Mouse (Mus musculus): ENCODE measurements around the gene Als2. TPM values are rescaled to one million over a fixed set of nuclear protein-coding genes. Genes with fewer than 3 reads are reported as not detected.

Als2 gene
- polyA plus RNA-seq, 1 experiment = 9.4 TPM

DNA sequence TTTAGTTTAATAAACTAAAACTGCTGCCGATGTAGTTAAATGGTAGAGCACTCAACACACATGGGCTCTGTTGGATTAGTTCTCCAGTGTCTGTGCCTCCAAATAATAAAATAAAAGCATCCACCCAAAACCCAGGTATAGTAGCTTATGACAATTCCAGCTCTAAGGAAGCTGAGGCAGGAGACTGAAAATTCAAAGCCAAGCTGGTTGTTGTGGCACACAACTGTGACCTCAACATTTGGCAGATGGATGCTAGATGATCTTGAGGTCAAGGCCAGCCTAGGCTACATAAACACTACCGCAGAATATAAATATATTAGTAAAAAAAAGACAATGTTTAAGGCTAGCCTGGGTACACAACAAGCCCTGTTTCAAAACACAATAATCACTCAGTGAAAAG, 15.4 kb downstream of the Als2 start:
- Histone ChIP-seq H3K4me3 (ENCODE audit: insufficient read depth, poor library complexity, severe bottlenecking) (no peak overlapping the region), H3K27me3 (ENCODE audit: control insufficient read depth, insufficient read depth, insufficient read length) (no peaks in the 10 kb centered on the region), H3K36me3 (ENCODE audit: control insufficient read depth, insufficient read depth) (no peaks in the 10 kb centered on the region), H3K79me3 (ENCODE audit: low read depth) (peaks cover 1% of the 10 kb centered on the region), H3K79me2 (ENCODE audit: control insufficient read depth, insufficient read depth) (no peaks in the 10 kb centered on the region), H3ac (ENCODE audit: control insufficient read depth, insufficient read length, low read depth) (no peak overlapping the region)
- TF ChIP-seq MYOD1 (IDR thresholded peaks at IDR 0.05; ENCODE audit: control insufficient read depth, insufficient read length, low read depth) = no peak
- no peak for TF ChIP-seq CEBPB (IDR thresholded peaks at IDR 0.05; ENCODE audit: low read depth)
- no peak for TF ChIP-seq USF1 (IDR thresholded peaks at IDR 0.05; ENCODE audit: low read depth)
- no peak for TF ChIP-seq CTCF (IDR thresholded peaks at IDR 0.05; ENCODE audit: control insufficient read depth, insufficient read depth, insufficient read length)
- TF ChIP-seq MYOG (IDR thresholded peaks at IDR 0.05; ENCODE audit: control insufficient read depth, extremely low read depth, insufficient read length) = no peak
- TF ChIP-seq MAX (IDR thresholded peaks at IDR 0.05) = no peak
- TF ChIP-seq FOSL1 (IDR thresholded peaks at IDR 0.05; ENCODE audit: insufficient read depth, low read length, poor library complexity, severe bottlenecking) = no peak

- no peaks in the 10 kb centered on the region for H3K36me3 ChIP-seq (ENCODE audit: control insufficient read depth, insufficient read depth)
- TF ChIP-seq USF1 (IDR thresholded peaks at IDR 0.05; ENCODE audit: low read depth) (no peak), MYOD1 (IDR thresholded peaks at IDR 0.05; ENCODE audit: control insufficient read depth, insufficient read length, low read depth) (no peak), CEBPB (IDR thresholded peaks at IDR 0.05; ENCODE audit: low read depth) (no peak), MAX (IDR thresholded peaks at IDR 0.05) (no peak), CTCF (IDR thresholded peaks at IDR 0.05; ENCODE audit: control insufficient read depth, insufficient read depth, insufficient read length) (no peak), FOSL1 (IDR thresholded peaks at IDR 0.05; ENCODE audit: insufficient read depth, low read length, poor library complexity, severe bottlenecking) (no peak), MYOG (IDR thresholded peaks at IDR 0.05; ENCODE audit: control insufficient read depth, extremely low read depth, insufficient read length) (no peak)
Observed at GRCm38 (mm10) chr1:59220371-59220770, 16.7 kb downstream of the Als2 start.

DNA sequence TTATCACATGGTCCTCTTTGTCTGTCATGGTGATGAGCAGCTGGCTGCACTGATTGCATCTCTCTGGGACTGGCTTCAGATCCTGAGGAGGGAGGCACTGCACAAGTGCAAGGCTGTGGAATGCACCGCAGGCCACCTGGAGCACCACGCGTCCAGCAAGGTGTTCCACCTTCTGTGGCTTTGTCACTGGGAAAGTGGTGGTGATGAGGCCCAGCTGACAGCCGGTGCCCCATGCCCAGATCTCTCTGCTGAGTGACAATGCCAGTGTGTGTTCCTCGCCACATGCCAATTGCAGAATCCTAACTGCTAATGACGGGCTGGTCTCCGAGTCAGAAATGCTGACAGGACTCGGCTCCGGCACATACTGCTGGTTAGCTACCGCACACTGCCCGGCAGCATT, 21.6 kb downstream of the Als2 start:
- Histone ChIP-seq H3K79me2 (ENCODE audit: control insufficient read depth, insufficient read depth) (no peaks in the 10 kb centered on the region), H3K4me3 (ENCODE audit: insufficient read depth, poor library complexity, severe bottlenecking) (no peak overlapping the region), H3K79me3 (ENCODE audit: low read depth) (no peaks in the 10 kb centered on the region), H3ac (ENCODE audit: control insufficient read depth, insufficient read length, low read depth) (no peak overlapping the region), H3K27me3 (ENCODE audit: control insufficient read depth, insufficient read depth, insufficient read length) (no peaks in the 10 kb centered on the region), H3K36me3 (ENCODE audit: control insufficient read depth, insufficient read depth) (no peaks in the 10 kb centered on the region)
- no peak for TF ChIP-seq FOSL1 (IDR thresholded peaks at IDR 0.05; ENCODE audit: insufficient read depth, low read length, poor library complexity, severe bottlenecking)
- TF ChIP-seq CEBPB (IDR thresholded peaks at IDR 0.05; ENCODE audit: low read depth) = no peak
- no peak for TF ChIP-seq USF1 (IDR thresholded peaks at IDR 0.05; ENCODE audit: low read depth)
- no peak for TF ChIP-seq MYOD1 (IDR thresholded peaks at IDR 0.05; ENCODE audit: control insufficient read depth, insufficient read length, low read depth)
- TF ChIP-seq CTCF (IDR thresholded peaks at IDR 0.05; ENCODE audit: control insufficient read depth, insufficient read depth, insufficient read length) = no peak

More at GRCm38 (mm10) chr1:59220371-59220770, 16.7 kb downstream of the Als2 start:
- H3K27me3 ChIP-seq (ENCODE audit: control insufficient read depth, insufficient read depth, insufficient read length) = no peaks in the 10 kb centered on the region
- H3K79me2 ChIP-seq (ENCODE audit: control insufficient read depth, insufficient read depth) = no peaks in the 10 kb centered on the region
- H3ac ChIP-seq (ENCODE audit: control insufficient read depth, insufficient read length, low read depth) = no peak overlapping the region
- H3K79me3 ChIP-seq (ENCODE audit: low read depth) = peaks cover 1% of the 10 kb centered on the region
- H3K4me3 ChIP-seq (ENCODE audit: insufficient read depth, poor library complexity, severe bottlenecking) = no peak overlapping the region

- Histone ChIP-seq H3K27me3 (ENCODE audit: control insufficient read depth, insufficient read depth, insufficient read length) (no peaks in the 10 kb centered on the region), H3K36me3 (ENCODE audit: control insufficient read depth, insufficient read depth) (no peaks in the 10 kb centered on the region), H3K4me3 (ENCODE audit: insufficient read depth, poor library complexity, severe bottlenecking) (no peak overlapping the region), H3K79me2 (ENCODE audit: control insufficient read depth, insufficient read depth) (no peaks in the 10 kb centered on the region), H3ac (ENCODE audit: control insufficient read depth, insufficient read length, low read depth) (no peak overlapping the region), H3K79me3 (ENCODE audit: low read depth) (no peaks in the 10 kb centered on the region)
- TF ChIP-seq CEBPB (IDR thresholded peaks at IDR 0.05; ENCODE audit: low read depth) = no peak
- no peak for TF ChIP-seq MAX (IDR thresholded peaks at IDR 0.05)
- no peak for TF ChIP-seq MYOG (IDR thresholded peaks at IDR 0.05; ENCODE audit: control insufficient read depth, extremely low read depth, insufficient read length)
Observed at GRCm38 (mm10) chr1:59212951-59213350, 24.1 kb downstream of the Als2 start.

DNA sequence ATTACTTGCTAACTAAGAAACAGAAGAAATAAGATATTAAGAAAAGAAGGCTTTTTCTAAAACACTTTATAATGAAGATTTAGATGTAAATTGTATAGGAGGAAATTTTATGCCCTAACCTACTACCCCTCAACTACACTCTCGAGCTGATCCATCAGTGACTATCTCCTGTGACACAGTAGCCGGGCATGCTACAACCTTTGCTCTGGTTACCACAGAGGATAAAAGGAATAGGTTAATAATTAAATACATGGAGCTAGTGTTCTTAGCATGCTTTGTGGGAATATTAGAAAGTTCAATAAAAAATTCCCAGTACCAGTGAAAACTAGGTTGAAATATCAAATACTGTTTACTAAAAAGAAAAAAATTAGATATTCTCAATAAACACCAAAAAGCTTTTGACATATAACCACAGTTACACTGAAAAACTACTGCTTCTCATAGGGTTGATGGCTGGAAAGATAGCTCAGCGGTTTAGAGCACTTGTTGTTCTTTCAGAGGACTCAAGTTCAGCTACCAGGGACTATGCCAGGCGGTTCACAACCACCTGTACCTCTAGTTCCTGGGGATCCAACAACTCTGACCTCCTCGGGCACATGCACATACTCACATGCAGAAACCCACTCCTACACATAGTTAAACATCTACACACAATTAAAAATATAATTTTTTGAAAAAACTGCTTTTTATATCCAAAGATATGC, 24.8 kb downstream of the Als2 start:
- H3K4me3 ChIP-seq (ENCODE audit: insufficient read depth, poor library complexity, severe bottlenecking) = no peak overlapping the region
- H3K36me3 ChIP-seq (ENCODE audit: control insufficient read depth, insufficient read depth) = no peaks in the 10 kb centered on the region
- H3K27me3 ChIP-seq (ENCODE audit: control insufficient read depth, insufficient read depth, insufficient read length) = no peaks in the 10 kb centered on the region

GRCm38 (mm10) chr1:59211651-59212050, 25.4 kb downstream of the Als2 start:
- no peak for TF ChIP-seq MAX (IDR thresholded peaks at IDR 0.05)
- TF ChIP-seq MYOG (IDR thresholded peaks at IDR 0.05; ENCODE audit: control insufficient read depth, extremely low read depth, insufficient read length) = no peak
- TF ChIP-seq CEBPB (IDR thresholded peaks at IDR 0.05; ENCODE audit: low read depth) = no peak
- no peak for TF ChIP-seq USF1 (IDR thresholded peaks at IDR 0.05; ENCODE audit: low read depth)
- no peak for TF ChIP-seq CTCF (IDR thresholded peaks at IDR 0.05; ENCODE audit: control insufficient read depth, insufficient read depth, insufficient read length)
- TF ChIP-seq MYOD1 (IDR thresholded peaks at IDR 0.05; ENCODE audit: control insufficient read depth, insufficient read length, low read depth) = no peak
- TF ChIP-seq FOSL1 (IDR thresholded peaks at IDR 0.05; ENCODE audit: insufficient read depth, low read length, poor library complexity, severe bottlenecking) = no peak
- no peak overlapping the region for H3ac ChIP-seq (ENCODE audit: control insufficient read depth, insufficient read length, low read depth)
- no peaks in the 10 kb centered on the region for H3K79me2 ChIP-seq (ENCODE audit: control insufficient read depth, insufficient read depth)
- no peaks in the 10 kb centered on the region for H3K36me3 ChIP-seq (ENCODE audit: control insufficient read depth, insufficient read depth)
- H3K4me3 ChIP-seq (ENCODE audit: insufficient read depth, poor library complexity, severe bottlenecking) = no peak overlapping the region
- no peaks in the 10 kb centered on the region for H3K79me3 ChIP-seq (ENCODE audit: low read depth)
- no peaks in the 10 kb centered on the region for H3K27me3 ChIP-seq (ENCODE audit: control insufficient read depth, insufficient read depth, insufficient read length)

More for the DNA sequence above, 24.8 kb downstream of the Als2 start:
- H3K79me3 ChIP-seq (ENCODE audit: low read depth) = no peaks in the 10 kb centered on the region
- H3ac ChIP-seq (ENCODE audit: control insufficient read depth, insufficient read length, low read depth) = no peak overlapping the region
- TF ChIP-seq MYOG (IDR thresholded peaks at IDR 0.05; ENCODE audit: control insufficient read depth, extremely low read depth, insufficient read length) = no peak
- TF ChIP-seq CEBPB (IDR thresholded peaks at IDR 0.05; ENCODE audit: low read depth) = no peak
- TF ChIP-seq FOSL1 (IDR thresholded peaks at IDR 0.05; ENCODE audit: insufficient read depth, low read length, poor library complexity, severe bottlenecking) = no peak
- TF ChIP-seq USF1 (IDR thresholded peaks at IDR 0.05; ENCODE audit: low read depth) = no peak
- TF ChIP-seq MAX (IDR thresholded peaks at IDR 0.05) = no peak
- TF ChIP-seq MYOD1 (IDR thresholded peaks at IDR 0.05; ENCODE audit: control insufficient read depth, insufficient read length, low read depth) = no peak
- TF ChIP-seq CTCF (IDR thresholded peaks at IDR 0.05; ENCODE audit: control insufficient read depth, insufficient read depth, insufficient read length) = no peak
- H3K79me2 ChIP-seq (ENCODE audit: control insufficient read depth, insufficient read depth) = no peaks in the 10 kb centered on the region
